Mouse (Mus musculus) T-helper 2 cell (primary cell): Measurements from ENCODE around the gene Gm42517.

Experiments
- in situ Hi-C: fragments of 300-600 bp; cut with MboI, MseI; formaldehyde crosslinking; loops from one replicate; pipeline ENCODE4 v1.15.1; 2025; ENCODE audit warnings: high pct_unique_total_duplicates

Gm42517 gene

GRCm38 (mm10) chr5:108367871-108368332 is at the start of gene Gm42517:
Gm42517 (minus strand) TSS chr5:108367922.
- in situ Hi-C loops, result no loop called here

GRCm38 (mm10) chr5:108414711-108415110 is 47.0 kb upstream of the Gm42517 start:
- in situ Hi-C loops, result no loop called here

- in situ Hi-C loops, result no loop called here
These were observed 39.3 kb upstream of the Gm42517 start for GRCm38 (mm10) chr5:108406977-108407376.

DNA sequence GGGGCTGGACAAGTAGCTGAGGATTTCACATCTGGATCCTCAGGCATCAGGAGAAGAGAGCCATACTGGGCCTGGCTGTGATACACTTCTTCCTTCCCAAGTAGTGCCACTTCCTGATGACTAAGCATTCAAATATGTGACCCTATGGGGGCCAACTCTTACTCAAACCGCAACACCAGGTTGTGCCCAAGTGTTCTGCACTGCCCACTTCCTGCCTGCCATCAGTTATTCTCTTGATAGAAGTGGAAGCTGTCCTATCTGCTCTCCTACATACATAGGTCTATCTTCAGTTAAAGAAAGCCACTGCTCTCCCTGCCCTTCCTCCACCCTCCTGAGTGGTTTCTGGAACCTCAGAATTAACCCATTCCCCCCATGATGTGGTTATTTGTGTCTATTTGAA is 37.7 kb upstream of the Gm42517 start:
- in situ Hi-C loops, result no loop called here

- in situ Hi-C loops, result no loop called here
These were observed 35.7 kb upstream of the Gm42517 start for GRCm38 (mm10) chr5:108403453-108403852.

GRCm38 (mm10) chr5:108389744-108390143 is 22.0 kb upstream of the Gm42517 start:
- in situ Hi-C loops, result no loop called here

GRCm38 (mm10) chr5:108388201-108388600 is 20.5 kb upstream of the Gm42517 start, which contains the start of gene Pde6b:
Pde6b (plus strand) TSS chr5:108388391.
- in situ Hi-C loops, result no loop called here

DNA sequence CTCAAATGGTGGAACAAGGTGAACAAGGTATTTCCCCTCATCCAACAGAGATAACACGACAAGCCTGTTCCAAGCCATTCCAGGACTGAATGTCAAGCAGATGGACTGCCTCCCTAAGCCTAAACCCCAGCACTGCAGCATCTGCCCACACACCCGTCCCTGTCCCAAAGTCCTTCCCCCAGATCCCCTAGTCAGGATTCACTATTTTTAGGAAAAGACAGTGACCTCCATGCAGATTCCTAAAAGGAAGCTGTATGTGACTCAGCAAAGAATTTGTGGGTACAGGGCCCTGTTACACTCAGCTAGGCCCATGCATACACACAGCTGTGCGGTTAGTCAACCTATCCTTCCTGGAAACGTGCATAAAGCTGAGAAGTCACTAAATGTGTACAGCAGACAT is 18.7 kb upstream of the Gm42517 start:
- in situ Hi-C loops, result no loop called here

DNA sequence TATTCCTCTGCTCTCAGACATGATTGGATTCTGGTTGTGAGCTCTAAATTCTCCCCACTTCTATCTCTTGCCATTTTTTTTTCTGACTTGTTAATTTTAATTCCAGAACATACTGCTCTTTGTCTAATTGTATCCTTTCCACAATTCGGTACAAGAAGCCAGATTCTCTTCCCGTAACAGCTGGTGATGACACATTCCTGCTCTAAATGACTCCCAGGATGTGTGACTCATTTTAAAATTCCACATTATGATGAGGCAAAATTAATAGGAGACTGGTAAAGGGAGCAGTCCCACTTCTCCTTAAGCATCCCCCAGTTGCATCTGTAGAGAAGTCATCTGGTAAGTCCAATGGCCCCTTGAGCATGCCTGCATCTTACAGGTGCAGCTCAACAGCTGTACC is 17.9 kb upstream of the Gm42517 start:
- in situ Hi-C loops, result no loop called here

GRCm38 (mm10) chr5:108378346-108378745 is 10.6 kb upstream of the Gm42517 start:
- in situ Hi-C loops, result no loop called here

GRCm38 (mm10) chr5:108376059-108376458 is 8.3 kb upstream of the Gm42517 start:
- in situ Hi-C loops, result no loop called here

GRCm38 (mm10) chr5:108374079-108374478 is 6.4 kb upstream of the Gm42517 start:
- in situ Hi-C loops, result no loop called here

GRCm38 (mm10) chr5:108369964-108370363 is 2.2 kb upstream of the Gm42517 start:
- in situ Hi-C loops, result no loop called here

GRCm38 (mm10) chr5:108368851-108369621 is 1.3 kb upstream of the Gm42517 start:
- in situ Hi-C loops, result no loop called here

DNA sequence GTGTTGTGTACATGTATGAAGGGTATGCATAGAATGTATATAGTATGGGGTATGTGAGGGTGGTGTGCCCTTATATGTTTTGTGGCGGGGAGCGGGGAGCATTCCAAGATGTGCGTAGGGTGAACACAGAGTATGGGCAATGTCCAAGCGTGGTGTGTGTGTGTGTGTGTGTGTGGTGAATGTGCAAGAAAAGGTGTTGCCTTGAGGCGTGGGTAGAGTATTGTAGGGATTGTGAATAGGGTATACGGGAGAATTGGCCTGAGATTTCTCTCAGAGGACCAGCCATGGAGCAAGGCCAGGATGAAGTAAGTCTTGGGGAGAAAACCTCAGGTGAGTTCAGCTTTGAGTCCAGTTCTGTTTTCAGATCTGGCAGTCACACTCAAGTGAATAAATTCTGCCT is 724 bp upstream of the Gm42517 start:
- in situ Hi-C loops, result no loop called here

- in situ Hi-C loops, result no loop called here
These were observed 509 bp downstream of the Gm42517 start for GRCm38 (mm10) chr5:108366984-108367841.

GRCm38 (mm10) chr5:108366328-108366983 is 1.3 kb downstream of the Gm42517 start:
- in situ Hi-C loops, result no loop called here

GRCm38 (mm10) chr5:108362330-108362729 is 5.4 kb downstream of the Gm42517 start:
- in situ Hi-C loops, result no loop called here

DNA sequence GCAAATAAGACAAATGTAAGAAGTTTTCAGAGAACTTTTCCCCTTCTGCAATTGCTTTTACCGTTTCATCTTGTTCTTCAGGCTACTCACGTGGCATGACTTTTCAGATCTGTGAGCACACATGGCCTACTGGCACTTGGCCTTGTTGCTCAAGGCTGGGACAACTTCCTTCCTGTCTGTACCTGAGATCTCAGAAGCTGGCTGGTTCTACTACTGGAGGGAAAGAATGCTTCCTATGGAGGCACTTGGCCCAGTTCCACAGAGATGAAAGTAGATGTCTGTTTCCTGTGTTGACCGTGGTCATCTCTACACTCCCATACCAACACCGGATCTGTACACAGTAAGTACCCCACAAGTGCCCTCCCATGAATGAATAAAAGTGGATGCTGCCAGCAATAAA is 7.5 kb downstream of the Gm42517 start:
- in situ Hi-C loops, result no loop called here

GRCm38 (mm10) chr5:108359491-108359890 is 8.2 kb downstream of the Gm42517 start:
- in situ Hi-C loops, result no loop called here

- in situ Hi-C loops, result no loop called here
These were observed 9.9 kb downstream of the Gm42517 start for GRCm38 (mm10) chr5:108357862-108358261.

GRCm38 (mm10) chr5:108354056-108354455 is 13.7 kb downstream of the Gm42517 start:
- in situ Hi-C loops, result no loop called here
